Mouse (Mus musculus): ENCODE data around the gene Tpst2. TPM values are rescaled to one million over a fixed set of nuclear protein-coding genes. Genes with fewer than 3 reads are reported as not detected.
"Not testable (repeated sequence)": the region's sequence is repeated elsewhere in the genome, so short reads cannot be mapped to it uniquely, and the experiment has no call there.

Tpst2 gene
- total and polyA plus RNA-seq, 3 experiments = 32.9 to 156 (median 55.7) TPM

GRCm38 (mm10) chr5:112301694-112302093, 25.2 kb downstream of the Tpst2 start:
- peaks cover 100% of the 10 kb centered on the region for H3K36me3 ChIP-seq (replicated peaks)
- DNase-seq (ENCODE audit: low spot score) (no peak), ATAC-seq (ENCODE audit: extremely low read depth, insufficient number of reproducible peaks, low FRiP score, poor library complexity, severe bottlenecking) (no peak)
- peaks cover 65% of the 10 kb centered on the region for H3K4me1 ChIP-seq (ENCODE audit: insufficient read depth, low read depth, low read length)
- no peaks in the 10 kb centered on the region for H3K27me3 ChIP-seq (ENCODE audit: insufficient read depth, low read length)
- TF ChIP-seq POLR2AphosphoS5 (IDR thresholded peaks at IDR 0.05; ENCODE audit: insufficient replicate concordance, low read depth, low read length) (no peak), TAL1 (conservative IDR thresholded peaks at IDR 0.05; ENCODE audit: low read depth, low read length) (no peak), GATA1 (IDR thresholded peaks at IDR 0.05; ENCODE audit: borderline replicate concordance, low read length) (no peak), CTCF (IDR thresholded peaks at IDR 0.05; ENCODE audit: low read depth, low read length) (no peak), GATA2 (IDR thresholded peaks at IDR 0.05; ENCODE audit: borderline replicate concordance, low read depth, low read length) (no peak)
- H3K9me3 ChIP-seq (replicated peaks) = no peaks in the 10 kb centered on the region
- no peak overlapping the region for H3K4me3 ChIP-seq (ENCODE audit: low read depth, low read length)

DNA sequence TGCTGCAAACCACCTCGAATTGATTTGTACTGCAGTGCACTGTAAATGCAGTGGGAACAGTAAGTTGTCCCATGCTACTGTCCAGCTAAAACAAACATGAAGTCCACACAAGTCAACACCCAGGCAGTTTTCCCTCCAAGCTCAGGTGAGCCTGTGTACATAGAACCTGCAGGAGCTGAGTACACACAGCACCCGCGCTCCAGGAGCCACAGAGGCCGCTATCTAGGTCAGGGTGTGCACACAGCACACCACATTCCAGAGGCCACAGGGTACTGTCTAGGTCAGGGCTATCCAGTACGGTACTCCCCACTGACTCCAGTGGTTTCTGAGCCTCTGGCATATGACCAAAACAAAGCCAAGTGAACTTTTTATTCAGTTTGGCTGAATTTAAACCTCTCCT, 25.8 kb downstream of the Tpst2 start:
- H3K27me3 ChIP-seq (ENCODE audit: insufficient read depth, low read length) = no peaks in the 10 kb centered on the region
- H3K4me1 ChIP-seq (ENCODE audit: insufficient read depth, low read depth, low read length) = peaks cover 59% of the 10 kb centered on the region
- ATAC-seq (ENCODE audit: extremely low read depth, insufficient number of reproducible peaks, low FRiP score, poor library complexity, severe bottlenecking) = no peak
- peaks cover 100% of the 10 kb centered on the region for H3K36me3 ChIP-seq (replicated peaks)
- no peak for DNase-seq (ENCODE audit: low spot score)
- no peak for TF ChIP-seq GATA1 (IDR thresholded peaks at IDR 0.05; ENCODE audit: borderline replicate concordance, low read length)
- TF ChIP-seq TAL1 (conservative IDR thresholded peaks at IDR 0.05; ENCODE audit: low read depth, low read length) = no peak
- TF ChIP-seq GATA2 (IDR thresholded peaks at IDR 0.05; ENCODE audit: borderline replicate concordance, low read depth, low read length) = no peak
- no peak for TF ChIP-seq POLR2AphosphoS5 (IDR thresholded peaks at IDR 0.05; ENCODE audit: insufficient replicate concordance, low read depth, low read length)
- no peak for TF ChIP-seq CTCF (IDR thresholded peaks at IDR 0.05; ENCODE audit: low read depth, low read length)
- no peaks in the 10 kb centered on the region for H3K9me3 ChIP-seq (replicated peaks)
- H3K4me3 ChIP-seq (ENCODE audit: low read depth, low read length) = no peak overlapping the region

DNA sequence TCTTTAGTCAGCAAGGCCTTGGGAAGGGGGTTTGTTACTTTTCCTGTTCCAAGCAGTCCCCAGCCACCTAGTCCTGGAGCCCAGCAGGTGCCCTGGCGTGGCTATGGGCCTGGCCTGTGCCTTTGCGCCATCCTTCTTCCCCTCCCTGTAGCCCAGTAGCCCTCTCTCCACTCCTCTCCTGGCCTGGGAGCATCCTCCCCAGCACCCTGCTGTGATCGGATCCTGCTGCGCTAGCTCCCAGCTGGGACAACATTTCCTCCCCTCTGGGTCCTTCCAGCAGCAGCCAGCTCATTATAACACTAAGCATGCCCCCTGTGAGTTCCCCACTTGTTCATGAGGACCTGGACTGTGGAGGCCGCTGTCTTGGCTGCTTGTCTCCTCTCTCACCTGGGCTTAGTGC, 29.4 kb downstream of the Tpst2 start:
- Histone ChIP-seq H3K4me1 (ENCODE audit: insufficient read depth, low read depth, low read length) (peaks cover 35% of the 10 kb centered on the region), H3K27me3 (ENCODE audit: insufficient read depth, low read length) (no peaks in the 10 kb centered on the region), H3K9me3 (replicated peaks) (no peaks in the 10 kb centered on the region), H3K4me3 (ENCODE audit: low read depth, low read length) (no peak overlapping the region), H3K36me3 (replicated peaks) (peaks cover 100% of the 10 kb centered on the region)
- no peak for DNase-seq (ENCODE audit: low spot score)
- TF ChIP-seq TAL1 (conservative IDR thresholded peaks at IDR 0.05; ENCODE audit: low read depth, low read length) = no peak
- no peak for TF ChIP-seq GATA1 (IDR thresholded peaks at IDR 0.05; ENCODE audit: borderline replicate concordance, low read length)
- no peak for TF ChIP-seq CTCF (IDR thresholded peaks at IDR 0.05; ENCODE audit: low read depth, low read length)
- no peak for TF ChIP-seq GATA2 (IDR thresholded peaks at IDR 0.05; ENCODE audit: borderline replicate concordance, low read depth, low read length)
- ATAC-seq (ENCODE audit: extremely low read depth, insufficient number of reproducible peaks, low FRiP score, poor library complexity, severe bottlenecking) = no peak

GRCm38 (mm10) chr5:112313222-112313885, 36.9 kb downstream of the Tpst2 start:
- TF ChIP-seq GATA2 (IDR thresholded peaks at IDR 0.05; ENCODE audit: borderline replicate concordance, low read depth, low read length) = no peak
- TF ChIP-seq CTCF (IDR thresholded peaks at IDR 0.05; ENCODE audit: low read depth, low read length) = no peak
- TF ChIP-seq POLR2AphosphoS5 (IDR thresholded peaks at IDR 0.05; ENCODE audit: insufficient replicate concordance, low read depth, low read length) = no peak
- no peak for TF ChIP-seq TAL1 (conservative IDR thresholded peaks at IDR 0.05; ENCODE audit: low read depth, low read length)
- TF ChIP-seq GATA1 (IDR thresholded peaks at IDR 0.05; ENCODE audit: borderline replicate concordance, low read length) = no peak
- Histone ChIP-seq H3K9me3 (replicated peaks) (no peaks in the 10 kb centered on the region), H3K27me3 (ENCODE audit: insufficient read depth, low read length) (no peaks in the 10 kb centered on the region), H3K4me3 (ENCODE audit: low read depth, low read length) (no peak overlapping the region), H3K4me1 (ENCODE audit: insufficient read depth, low read depth, low read length) (peaks cover 5% of the 10 kb centered on the region; the same call in 1 of the 2 replicates), H3K36me3 (replicated peaks) (peaks cover 92% of the 10 kb centered on the region)
- no peak for ATAC-seq (ENCODE audit: extremely low read depth, insufficient number of reproducible peaks, low FRiP score, poor library complexity, severe bottlenecking)
- DNase-seq (ENCODE audit: low spot score) = no peak

DNA sequence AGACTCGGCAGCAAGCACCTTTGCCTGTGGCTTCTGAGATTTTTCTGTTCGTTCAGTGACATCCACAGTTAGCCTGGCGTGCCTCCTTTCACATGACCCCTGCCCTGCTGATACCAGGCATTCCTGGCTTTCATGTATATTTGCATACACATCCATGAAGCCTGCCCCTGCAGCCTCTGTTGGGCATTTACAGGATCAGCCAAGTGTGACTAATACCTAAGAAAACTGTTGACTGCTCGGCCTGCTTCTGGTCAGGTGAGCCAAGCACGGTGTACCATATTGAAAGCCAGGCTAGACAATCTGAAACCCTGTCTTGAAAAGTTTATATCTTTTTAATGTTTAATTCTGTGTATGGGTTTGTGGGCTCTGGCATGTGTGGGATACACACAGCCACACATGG, 40.0 kb downstream of the Tpst2 start:
- peaks cover 61% of the 10 kb centered on the region for H3K36me3 ChIP-seq (replicated peaks)
- no peak for ATAC-seq (ENCODE audit: extremely low read depth, insufficient number of reproducible peaks, low FRiP score, poor library complexity, severe bottlenecking)

DNA sequence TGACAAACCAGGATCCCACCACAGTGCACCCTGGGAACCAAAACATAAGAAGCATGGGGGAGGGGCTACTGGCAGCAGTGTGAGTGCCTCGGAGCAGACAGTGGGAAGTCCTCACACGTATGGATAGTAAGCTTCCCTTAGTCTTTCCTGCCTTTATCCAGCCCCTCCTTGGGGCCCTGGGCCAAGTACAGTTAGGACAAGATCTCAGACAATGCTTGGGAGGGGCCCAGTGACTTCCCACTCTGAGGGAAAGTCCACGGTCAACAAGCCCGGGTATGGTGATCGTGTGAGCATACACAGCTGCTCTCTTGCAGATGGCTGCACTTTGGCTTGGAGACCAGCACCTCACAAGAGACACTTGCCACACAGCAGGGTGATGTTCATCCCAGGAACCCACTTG, 40.8 kb downstream of the Tpst2 start:
- no peaks in the 10 kb centered on the region; the same call in 1 of the 2 replicates for H3K9me3 ChIP-seq (replicated peaks)
- H3K27me3 ChIP-seq (ENCODE audit: insufficient read depth, low read length) = no peaks in the 10 kb centered on the region
- ATAC-seq (ENCODE audit: extremely low read depth, insufficient number of reproducible peaks, low FRiP score, poor library complexity, severe bottlenecking) = no peak
- DNase-seq (ENCODE audit: low spot score) = no peak
- H3K4me3 ChIP-seq (ENCODE audit: low read depth, low read length) = no peak overlapping the region
- peaks cover 52% of the 10 kb centered on the region for H3K36me3 ChIP-seq (replicated peaks)
- TF ChIP-seq POLR2AphosphoS5 (IDR thresholded peaks at IDR 0.05; ENCODE audit: insufficient replicate concordance, low read depth, low read length) = no peak
- TF ChIP-seq CTCF (IDR thresholded peaks at IDR 0.05; ENCODE audit: low read depth, low read length) = no peak
- TF ChIP-seq TAL1 (conservative IDR thresholded peaks at IDR 0.05; ENCODE audit: low read depth, low read length) = no peak
- no peak for TF ChIP-seq GATA1 (IDR thresholded peaks at IDR 0.05; ENCODE audit: borderline replicate concordance, low read length)
- no peak for TF ChIP-seq GATA2 (IDR thresholded peaks at IDR 0.05; ENCODE audit: borderline replicate concordance, low read depth, low read length)
- peaks cover 22% of the 10 kb centered on the region for H3K4me1 ChIP-seq (ENCODE audit: insufficient read depth, low read depth, low read length)

More for the DNA sequence above, 40.0 kb downstream of the Tpst2 start:
- TF ChIP-seq POLR2AphosphoS5 (IDR thresholded peaks at IDR 0.05; ENCODE audit: insufficient replicate concordance, low read depth, low read length) = no peak
- no peak for TF ChIP-seq TAL1 (conservative IDR thresholded peaks at IDR 0.05; ENCODE audit: low read depth, low read length)
- no peak for TF ChIP-seq CTCF (IDR thresholded peaks at IDR 0.05; ENCODE audit: low read depth, low read length)
- no peak for TF ChIP-seq GATA1 (IDR thresholded peaks at IDR 0.05; ENCODE audit: borderline replicate concordance, low read length)
- no peak for TF ChIP-seq GATA2 (IDR thresholded peaks at IDR 0.05; ENCODE audit: borderline replicate concordance, low read depth, low read length)
- Histone ChIP-seq H3K9me3 (replicated peaks) (no peaks in the 10 kb centered on the region; the same call in 1 of the 2 replicates), H3K27me3 (ENCODE audit: insufficient read depth, low read length) (no peaks in the 10 kb centered on the region), H3K4me3 (ENCODE audit: low read depth, low read length) (no peak overlapping the region), H3K4me1 (ENCODE audit: insufficient read depth, low read depth, low read length) (peaks cover 19% of the 10 kb centered on the region)
- no peak for DNase-seq (ENCODE audit: low spot score)

GRCm38 (mm10) chr5:112319343-112319742, 42.9 kb downstream of the Tpst2 start:
- H3K4me3 ChIP-seq (ENCODE audit: low read depth, low read length); DNase-seq (ENCODE audit: low spot score); H3K9me3 ChIP-seq (replicated peaks); H3K27me3 ChIP-seq (ENCODE audit: insufficient read depth, low read length): not testable (repeated sequence)
- Histone ChIP-seq H3K4me1 (ENCODE audit: insufficient read depth, low read depth, low read length) (peaks cover 28% of the 10 kb centered on the region), H3K36me3 (replicated peaks) (peaks cover 32% of the 10 kb centered on the region)
- ATAC-seq (ENCODE audit: extremely low read depth, insufficient number of reproducible peaks, low FRiP score, poor library complexity, severe bottlenecking) = 0 out of 2 replicates have a peak, but pooled peaks have one; percentile 16

Measured in G1E (cell line).